Mouse (Mus musculus): ENCODE data around the gene Ets2.

Ets2 gene

DNA sequence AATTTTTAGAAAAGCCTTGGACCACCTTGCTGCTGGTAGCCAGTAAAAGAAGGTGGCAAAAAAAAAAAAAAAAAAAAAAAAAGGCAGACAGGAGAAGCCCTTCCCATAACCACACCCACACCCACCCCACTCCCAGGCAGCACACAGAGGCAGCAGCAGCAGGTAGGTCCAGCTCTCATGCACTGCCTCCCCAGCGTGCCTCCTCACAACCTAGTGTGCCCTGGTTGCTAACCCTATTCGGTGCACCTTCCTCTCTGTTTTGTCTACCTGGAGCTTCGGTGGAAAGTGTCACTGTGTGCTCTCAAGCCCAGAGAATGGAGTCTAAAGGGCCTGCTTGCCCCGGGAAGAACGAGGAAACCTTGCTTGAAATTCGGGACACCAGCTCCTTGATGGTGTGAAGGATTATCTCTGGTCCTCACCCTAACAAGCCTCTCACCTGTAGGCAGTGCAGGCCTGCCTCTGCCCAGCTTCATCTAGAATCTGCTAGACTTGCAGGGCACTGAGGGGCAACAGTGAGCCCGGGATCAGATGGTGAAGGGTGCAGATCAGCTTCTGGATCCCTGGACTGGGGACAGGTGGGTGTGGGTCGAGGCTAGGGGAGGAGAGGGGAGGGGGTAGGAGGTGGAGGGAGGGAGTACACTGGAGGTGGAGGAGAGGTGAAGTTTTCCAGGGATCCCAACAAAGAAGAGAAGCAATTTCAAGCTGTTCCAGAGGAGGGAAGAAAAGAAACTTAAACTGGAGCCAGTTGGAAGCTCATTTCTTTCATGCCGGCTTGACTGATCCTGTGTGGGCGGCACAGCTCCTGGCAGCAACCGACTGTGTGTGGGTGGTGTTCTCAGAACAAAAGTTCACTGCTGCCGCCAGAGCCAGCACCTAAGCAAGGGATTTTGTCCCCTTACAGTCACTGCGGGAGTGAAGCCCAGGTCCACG, 67.5 kb downstream of the Ets2 start:
- DNase-seq (ENCODE audit: low spot score) = peak; percentile 67

DNA sequence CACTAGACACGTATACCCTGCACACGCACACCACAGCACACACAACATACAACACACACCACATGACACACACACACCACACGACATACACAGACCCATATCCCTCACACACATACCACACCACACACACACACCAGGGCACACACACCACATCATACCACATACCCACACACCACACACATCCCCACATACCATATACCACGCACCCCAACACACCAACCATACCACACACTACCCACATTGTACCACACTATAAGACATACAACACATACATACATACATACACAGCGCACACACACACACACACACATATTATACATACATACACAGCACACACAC, 68.1 kb downstream of the Ets2 start:
- no peak for DNase-seq (ENCODE audit: low spot score)

DNA sequence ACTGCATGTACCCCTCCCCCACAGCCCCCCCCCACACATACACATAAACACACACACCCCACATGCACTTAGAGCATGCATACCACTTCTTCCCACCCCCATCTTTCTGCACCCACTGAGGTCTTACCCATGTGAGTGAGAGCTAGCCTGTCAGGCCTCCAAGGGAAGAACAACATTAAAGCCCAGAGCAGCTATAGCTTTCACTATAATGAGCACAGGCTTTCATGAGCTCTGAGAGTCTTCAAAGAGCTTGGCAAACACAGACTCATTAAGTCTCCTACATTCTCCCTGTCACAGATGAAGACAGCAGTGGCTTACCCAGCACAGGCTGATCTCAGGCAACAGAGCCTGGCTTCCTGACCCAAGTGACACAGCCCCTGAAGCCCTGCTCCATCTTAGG, 68.5 kb downstream of the Ets2 start:
- DNase-seq (ENCODE audit: low spot score) = no peak
